Mouse (Mus musculus) forebrain, embryonic 16.5 days (tissue): ENCODE results near the gene Hip1. TPM values are rescaled to one million over a fixed set of nuclear protein-coding genes. Genes with fewer than 3 reads are reported as not detected.
A peak's percentile ranks its signal among the peaks of the same experiment; 100 is the strongest.
"Not testable (repeated sequence)": the region's sequence is repeated elsewhere in the genome, so short reads cannot be mapped to it uniquely, and the experiment has no call there.

Experiments
- ATAC-seq: fragments of 200-750 bp; cut with Nextera tagmentation; 2 replicates; pipeline ENCODE4 v1.8.0; 2017; ENCODE audit warnings: mild to moderate bottlenecking, moderate library complexity
- H3K27ac ChIP-seq: fragments of 300-500 bp; sonication (generic); 2 replicates; pipeline ENCODE4 v1.5.1; 2014; ENCODE audit warnings: low read length, control low read depth
- H3K27me3 ChIP-seq: fragments of 300-500 bp; sonication (generic); replicated peaks from 2 replicates; pipeline ENCODE4 v1.6.1; 2014; ENCODE audit warnings: low read length; ENCODE audit not compliant: control insufficient read depth, insufficient read depth
- H3K36me3 ChIP-seq: fragments of 300-500 bp; sonication (generic); 2 replicates; pipeline ENCODE4 v1.6.1; 2014; ENCODE audit not compliant: control insufficient read depth, insufficient read depth
- H3K4me1 ChIP-seq: fragments of 300-500 bp; sonication (generic); replicated peaks from 2 replicates; pipeline ENCODE4 v1.6.1; 2014; ENCODE audit warnings: low read length; ENCODE audit not compliant: control insufficient read depth, insufficient read depth
- H3K4me2 ChIP-seq: fragments of 300-500 bp; sonication (generic); 2 replicates; pipeline ENCODE4 v1.6.1; 2014; ENCODE audit warnings: mild to moderate bottlenecking, low read length, control low read depth
- H3K4me3 ChIP-seq: fragments of 300-500 bp; sonication (generic); replicated peaks from 2 replicates; pipeline ENCODE4 v1.5.1; 2014; ENCODE audit warnings: mild to moderate bottlenecking, low read length, control low read depth
- H3K9ac ChIP-seq: fragments of 300-500 bp; sonication (generic); replicated peaks from 2 replicates; pipeline ENCODE4 v1.6.1; 2014; ENCODE audit warnings: low read depth, low read length, control low read depth
- H3K9me3 ChIP-seq: fragments of 300-500 bp; sonication (generic); 2 replicates; pipeline ENCODE4 v1.6.1; 2016; ENCODE audit warnings: low read length; ENCODE audit not compliant: control insufficient read depth
- WGBS: fragments of 180-500 bp; shearing (Covaris S2); extraction: QIAGEN DNeasy Blood & Tissue Kit; methylation state at CpG from one replicate; pipeline ENCODE4 v1.1.7; 2014; 5-methylcytosine and 5-hydroxymethylcytosine counted together
- polyA plus RNA-seq: library from polyadenylated mRNA; unstranded; fragments of >200 nt; fragmentation: Nextera tagmentation; extraction: Ambion mirVana; gene quantifications from 2 replicates; pipeline ENCODE4 v1.2.1, GENCODE M21; 2015

The Hip1 gene
- polyA plus RNA-seq, 1 experiment from 2014 or later, result 32.5 TPM

GRCm38 (mm10) chr5:135488881-135489694 is 55.8 kb downstream of the Hip1 start:
- Histone ChIP-seq H3K9ac (peak overlapping the region; percentile 77), H3K4me2 (peak overlapping the region; percentile 91), H3K4me3 (peak overlapping the region; percentile 84), H3K4me1 (peaks cover 21% of the 10 kb centered on the region), H3K27ac (peak overlapping the region; percentile 95), H3K27me3 (no peaks in the 10 kb centered on the region), H3K9me3 (no peaks in the 10 kb centered on the region), H3K36me3 (no peaks in the 10 kb centered on the region)
- under 1% methylated on average over 45 of the region's 59 CpGs for WGBS
- ATAC-seq, result peak; percentile 77

GRCm38 (mm10) chr5:135488222-135488880 is 56.6 kb downstream of the Hip1 start:
- Histone ChIP-seq H3K4me1 (peaks cover 21% of the 10 kb centered on the region), H3K36me3 (no peaks in the 10 kb centered on the region), H3K4me3 (peak overlapping the region; percentile 84), H3K9me3 (no peaks in the 10 kb centered on the region), H3K27me3 (no peaks in the 10 kb centered on the region), H3K4me2 (peak overlapping the region; percentile 91), H3K27ac (peak overlapping the region; percentile 95), H3K9ac (peak overlapping the region; percentile 77)
- WGBS, result under 1% methylated on average over 18 of the region's 19 CpGs
- peak; percentile 6 for ATAC-seq

GRCm38 (mm10) chr5:135485289-135485688 is 59.6 kb downstream of the Hip1 start:
- Histone ChIP-seq H3K27ac (no peak overlapping the region), H3K4me3 (no peak overlapping the region), H3K4me1 (peaks cover 20% of the 10 kb centered on the region), H3K27me3 (no peaks in the 10 kb centered on the region), H3K4me2 (no peak overlapping the region), H3K9ac (no peak overlapping the region), H3K36me3 (no peaks in the 10 kb centered on the region), H3K9me3 (no peaks in the 10 kb centered on the region)
- ATAC-seq, result no peak
- WGBS, result 85% methylated on average over 3 of the region's 3 CpGs

- H3K9ac ChIP-seq, ATAC-seq, H3K36me3 ChIP-seq, H3K9me3 ChIP-seq, H3K27ac ChIP-seq, H3K4me3 ChIP-seq, H3K4me2 ChIP-seq, H3K27me3 ChIP-seq: not testable (repeated sequence)
- WGBS, result 94% methylated on average over 6 of the region's 6 CpGs
- H3K4me1 ChIP-seq, result peaks cover 13% of the 10 kb centered on the region
These were observed 61.1 kb downstream of the Hip1 start for GRCm38 (mm10) chr5:135483865-135484264.

GRCm38 (mm10) chr5:135478877-135479600 is 65.9 kb downstream of the Hip1 start:
- 90% methylated on average over 12 of the region's 12 CpGs for WGBS

GRCm38 (mm10) chr5:135476199-135476598 is 68.7 kb downstream of the Hip1 start:
- H3K4me1 ChIP-seq, result no peaks in the 10 kb centered on the region
- no peak overlapping the region for H3K27ac ChIP-seq
- H3K9ac ChIP-seq, result no peak overlapping the region
- H3K4me3 ChIP-seq, result no peak overlapping the region
- WGBS, result 92% methylated on average over 5 of the region's 5 CpGs
- no peaks in the 10 kb centered on the region for H3K27me3 ChIP-seq
- H3K36me3 ChIP-seq, result no peaks in the 10 kb centered on the region; the same call in 1 of the 2 replicates
- no peak overlapping the region for H3K4me2 ChIP-seq
- no peak for ATAC-seq
- H3K9me3 ChIP-seq, result no peaks in the 10 kb centered on the region

More at GRCm38 (mm10) chr5:135478877-135479600, 65.9 kb downstream of the Hip1 start:
- H3K27ac ChIP-seq, result no peak overlapping the region
- ATAC-seq, result no peak
- no peak overlapping the region for H3K9ac ChIP-seq
- no peaks in the 10 kb centered on the region for H3K27me3 ChIP-seq
- no peaks in the 10 kb centered on the region for H3K9me3 ChIP-seq
- no peaks in the 10 kb centered on the region for H3K4me1 ChIP-seq
- H3K4me3 ChIP-seq, result no peak overlapping the region
- no peak overlapping the region for H3K4me2 ChIP-seq
- no peaks in the 10 kb centered on the region; the same call in 1 of the 2 replicates for H3K36me3 ChIP-seq

GRCm38 (mm10) chr5:135472405-135472804 is 72.5 kb downstream of the Hip1 start:
- no peaks in the 10 kb centered on the region for H3K9me3 ChIP-seq
- H3K4me3 ChIP-seq, result no peak overlapping the region
- no peaks in the 10 kb centered on the region; the same call in 1 of the 2 replicates for H3K36me3 ChIP-seq
- ATAC-seq, result no peak
- H3K4me2 ChIP-seq, result no peak overlapping the region
- WGBS, result 88% methylated on average over 6 of the region's 6 CpGs
- no peaks in the 10 kb centered on the region for H3K4me1 ChIP-seq
- no peak overlapping the region for H3K9ac ChIP-seq
- H3K27ac ChIP-seq, result no peak overlapping the region
- H3K27me3 ChIP-seq, result no peaks in the 10 kb centered on the region

- ATAC-seq, result no peak
- Histone ChIP-seq H3K36me3 (no peaks in the 10 kb centered on the region; the same call in 1 of the 2 replicates), H3K27ac (no peak overlapping the region), H3K9me3 (no peaks in the 10 kb centered on the region), H3K4me1 (no peaks in the 10 kb centered on the region), H3K4me3 (no peak overlapping the region), H3K4me2 (no peak overlapping the region), H3K27me3 (no peaks in the 10 kb centered on the region), H3K9ac (no peak overlapping the region)
- 96% methylated on average over 4 of the region's 4 CpGs for WGBS
These were observed 73.2 kb downstream of the Hip1 start for GRCm38 (mm10) chr5:135471747-135472146.

GRCm38 (mm10) chr5:135468280-135468679 is 76.6 kb downstream of the Hip1 start:
- H3K9ac ChIP-seq, result no peak overlapping the region
- no peak for ATAC-seq
- H3K9me3 ChIP-seq, result no peaks in the 10 kb centered on the region
- H3K4me2 ChIP-seq, result no peak overlapping the region
- no peaks in the 10 kb centered on the region for H3K36me3 ChIP-seq
- 98% methylated on average over 6 of the region's 6 CpGs for WGBS
- H3K27ac ChIP-seq, result no peak overlapping the region
- H3K4me3 ChIP-seq, result no peak overlapping the region
- H3K27me3 ChIP-seq, result no peaks in the 10 kb centered on the region
- peaks cover 5% of the 10 kb centered on the region for H3K4me1 ChIP-seq
